Mouse (Mus musculus): ENCODE results near the gene Def8.

The Def8 gene

DNA sequence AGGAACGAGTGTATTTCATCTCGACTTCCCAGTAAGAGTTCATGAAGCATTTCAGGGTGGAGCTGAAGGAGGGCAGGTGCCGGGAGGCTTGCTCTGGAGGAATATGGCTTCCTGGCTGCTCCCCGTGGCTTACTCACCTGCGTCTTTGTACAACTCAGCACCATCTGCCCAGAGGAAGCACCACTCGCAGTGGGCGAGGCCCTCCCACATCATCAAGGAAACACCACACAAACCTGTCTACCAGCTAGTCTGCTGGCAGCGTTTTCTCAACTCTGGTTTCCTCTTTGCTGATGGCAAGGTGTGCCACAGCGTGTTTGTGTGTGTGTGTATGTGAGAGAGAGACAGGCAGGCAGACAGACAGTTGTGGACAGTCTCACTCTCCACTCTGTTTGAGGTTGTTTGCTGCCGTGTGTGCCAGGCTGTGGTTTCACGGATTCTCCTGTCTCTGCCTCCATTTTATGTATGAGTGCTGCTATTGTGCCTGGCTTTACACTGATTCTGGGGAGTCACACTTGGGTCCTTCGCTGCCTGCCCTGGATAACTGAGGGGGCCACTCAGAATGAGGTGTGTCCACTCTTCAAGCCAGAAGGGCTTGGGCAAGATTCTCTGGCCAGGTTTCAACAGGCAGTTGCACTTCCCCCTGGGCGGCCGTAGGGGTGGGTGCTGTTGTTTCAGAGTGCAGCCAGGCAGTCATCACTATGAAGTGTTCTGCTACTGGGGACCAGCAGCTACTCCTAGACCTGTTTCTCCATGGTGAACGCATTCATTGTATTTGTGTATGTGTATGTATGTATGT is 68.2 kb downstream of the Def8 start:
- DNase-seq (ENCODE audit: low spot score) = no peak

DNA sequence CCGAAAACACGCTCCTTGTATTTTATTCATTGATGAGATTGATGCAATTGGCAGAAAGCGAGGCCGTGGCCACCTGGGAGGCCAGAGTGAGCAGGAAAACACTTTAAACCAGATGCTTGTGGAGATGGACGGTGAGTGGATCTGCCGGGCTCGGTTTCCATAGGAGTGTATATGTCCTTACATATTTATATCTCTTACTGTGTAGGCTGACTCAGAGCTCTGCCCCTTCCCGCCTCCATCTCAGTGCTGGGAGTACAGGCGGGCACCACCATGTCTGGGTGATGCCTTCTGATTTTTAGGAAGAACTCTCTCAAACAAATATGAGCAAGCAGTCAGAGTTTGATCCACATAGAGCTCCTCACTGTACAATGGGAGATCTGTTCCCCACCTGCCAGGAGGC is 69.6 kb downstream of the Def8 start:
- no peak for DNase-seq (ENCODE audit: low spot score)

DNA sequence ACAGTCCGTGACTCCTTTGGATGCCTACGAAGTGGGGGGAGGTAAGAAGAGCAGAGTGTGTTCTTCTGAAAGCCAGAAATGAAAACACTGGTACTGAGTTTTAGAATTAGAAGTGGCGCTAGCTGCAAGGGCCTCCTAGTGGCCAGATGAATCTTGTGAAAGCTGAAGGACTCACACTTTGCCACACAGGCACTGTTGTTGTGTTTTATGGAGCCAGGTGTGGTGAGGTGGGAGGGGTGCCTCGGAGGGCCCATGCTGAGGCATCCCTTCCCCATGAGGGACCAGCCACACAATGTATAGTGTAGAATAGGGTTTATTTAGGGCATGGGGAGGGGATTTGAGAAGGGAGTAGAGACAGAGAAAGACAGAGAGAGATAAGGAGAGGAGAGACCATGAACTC is 74.4 kb downstream of the Def8 start:
- no peak for DNase-seq (ENCODE audit: low spot score)

DNA sequence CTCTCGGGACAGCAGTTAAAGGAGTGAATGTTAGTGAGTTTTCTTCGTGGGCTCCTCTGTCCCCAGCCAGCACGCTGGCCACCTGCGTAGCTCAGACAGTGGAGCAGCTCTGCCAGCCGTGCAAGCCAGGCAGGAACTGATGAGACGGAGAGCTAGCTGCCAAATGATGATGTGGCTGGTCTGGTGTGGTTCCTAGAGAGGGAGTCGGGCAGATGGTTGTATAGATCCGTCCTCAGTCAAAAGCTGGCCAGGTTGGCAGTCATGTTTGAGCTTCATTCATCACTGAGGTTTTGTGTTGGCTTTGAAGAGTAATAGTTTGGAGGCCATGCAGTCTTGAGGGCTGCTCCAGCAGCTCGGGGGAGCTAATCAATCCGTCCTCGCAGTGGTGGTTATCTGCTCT is 75.6 kb downstream of the Def8 start:
- no peak for DNase-seq (ENCODE audit: low spot score)

DNA sequence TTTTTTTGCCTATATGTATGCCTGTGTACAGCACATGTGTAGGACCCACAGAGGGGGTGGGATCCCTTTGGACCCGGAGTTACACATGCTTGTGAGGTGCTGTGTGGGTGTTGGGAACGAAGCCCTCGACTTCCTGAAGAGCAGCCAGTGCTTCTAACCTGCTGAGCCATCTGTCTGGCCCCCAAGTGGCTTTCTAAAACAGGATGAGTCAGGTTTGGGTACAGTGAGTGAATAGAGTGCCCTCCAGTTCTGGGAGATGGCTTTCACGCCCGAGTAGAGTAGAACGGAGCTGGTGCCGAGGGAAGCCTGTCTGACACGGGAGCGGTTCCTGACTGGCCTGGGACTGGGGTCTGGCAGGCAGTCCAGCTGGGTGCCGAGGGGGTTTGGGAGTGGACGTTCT is 76.2 kb downstream of the Def8 start:
- no peak for DNase-seq (ENCODE audit: low spot score)

DNA sequence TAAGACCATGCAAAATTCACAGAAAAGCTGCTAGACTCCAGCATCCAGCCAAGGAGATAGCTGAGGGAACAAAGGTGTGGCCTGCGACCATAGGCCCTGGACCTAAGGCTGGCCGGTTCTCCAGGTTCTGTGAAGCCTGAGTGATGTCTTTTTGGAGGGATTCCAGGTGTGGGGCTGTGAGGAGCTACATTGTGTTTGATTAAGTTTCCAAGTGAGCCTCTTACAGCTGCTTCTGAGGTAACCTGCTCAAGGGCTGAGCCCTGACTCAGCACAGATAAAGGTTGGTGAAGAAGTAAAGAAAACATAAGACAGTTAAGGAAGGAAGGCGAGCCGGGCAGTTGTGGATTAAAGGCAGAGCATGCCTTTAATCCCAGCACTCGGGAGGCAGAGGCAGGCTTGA is 78.9 kb downstream of the Def8 start:
- DNase-seq (ENCODE audit: low spot score) = no peak

DNA sequence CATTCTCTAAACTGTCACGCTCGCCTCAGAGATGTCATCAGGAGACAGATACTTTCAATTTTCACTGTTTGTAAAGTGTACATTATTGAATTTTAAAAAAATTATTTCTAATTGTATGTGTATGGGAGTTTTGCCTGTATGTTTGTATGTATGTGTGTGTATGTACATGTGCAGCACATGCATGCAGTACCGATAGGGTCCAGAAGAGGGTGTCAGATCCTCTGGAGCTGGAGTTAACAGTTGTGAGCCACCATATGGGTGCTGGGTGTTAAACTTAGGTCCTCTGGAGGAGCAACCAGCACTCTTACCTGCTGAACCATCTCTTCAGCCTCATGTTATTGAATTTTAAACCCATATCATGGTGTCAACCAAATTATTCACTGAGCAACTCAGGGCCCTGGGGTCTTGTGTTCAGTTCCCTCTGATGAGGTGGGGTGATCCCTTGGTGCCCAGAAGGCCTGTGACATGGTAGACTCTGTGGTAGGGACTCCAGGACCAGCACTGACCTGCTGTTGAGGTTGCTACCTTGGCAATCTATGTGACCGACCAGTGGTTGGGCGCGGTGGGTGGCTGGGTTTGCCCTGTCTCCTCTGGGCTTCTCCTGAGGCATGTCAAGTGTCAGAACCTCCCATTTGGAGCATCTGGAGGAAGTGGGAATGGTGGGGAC is 80.6 kb downstream of the Def8 start:
- no peak for DNase-seq (ENCODE audit: low spot score)

DNA sequence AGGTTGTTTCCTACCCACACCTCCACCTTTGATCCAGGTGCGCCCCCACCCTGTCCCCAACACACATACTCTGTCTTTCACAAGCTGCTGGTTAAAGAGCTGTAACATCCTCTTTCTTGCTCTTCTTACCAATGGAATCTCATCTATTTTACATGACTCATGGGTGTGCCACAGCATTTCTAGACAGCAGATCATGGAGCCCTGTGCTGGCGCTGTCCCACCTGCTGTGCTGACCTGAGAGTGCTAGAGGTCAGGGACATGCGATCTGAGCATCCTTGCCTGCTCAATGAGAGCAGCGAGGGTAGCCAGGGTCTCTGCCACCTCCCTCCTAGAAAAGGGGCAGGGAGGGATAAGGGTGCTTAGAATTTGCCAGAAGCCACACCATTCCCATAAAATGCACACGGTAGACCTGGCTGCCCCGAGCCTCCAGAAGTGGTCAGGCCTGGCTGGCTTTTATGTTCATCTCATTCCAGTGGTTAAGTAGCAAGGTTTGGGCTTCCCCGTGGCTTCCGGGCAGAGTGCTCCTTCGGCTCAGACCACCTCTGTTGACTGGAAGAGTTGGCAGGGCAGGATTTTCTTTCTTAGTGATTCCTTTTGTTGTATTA is 81.4 kb downstream of the Def8 start:
- DNase-seq (ENCODE audit: low spot score) = no peak

DNA sequence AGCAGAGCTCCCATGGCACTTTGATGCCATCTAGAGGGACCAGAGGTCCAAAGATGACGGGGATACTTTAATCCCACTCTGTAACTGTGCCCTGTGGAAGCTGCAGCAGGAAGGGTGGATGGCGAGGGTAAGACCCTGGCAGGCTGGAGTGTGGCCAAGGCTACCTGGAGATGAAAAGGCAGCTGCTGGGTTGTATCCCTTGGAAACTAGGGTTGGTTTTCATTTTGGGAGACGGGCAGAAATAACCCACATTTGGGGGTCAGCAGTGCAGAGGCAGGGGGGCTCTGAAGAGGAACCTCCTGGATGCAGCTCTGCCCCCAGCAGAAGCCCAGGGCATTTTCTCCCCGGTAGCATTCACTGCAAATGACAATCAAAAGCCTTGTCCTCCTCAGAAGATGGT is 81.9 kb downstream of the Def8 start:
- no peak for DNase-seq (ENCODE audit: low spot score)

DNA sequence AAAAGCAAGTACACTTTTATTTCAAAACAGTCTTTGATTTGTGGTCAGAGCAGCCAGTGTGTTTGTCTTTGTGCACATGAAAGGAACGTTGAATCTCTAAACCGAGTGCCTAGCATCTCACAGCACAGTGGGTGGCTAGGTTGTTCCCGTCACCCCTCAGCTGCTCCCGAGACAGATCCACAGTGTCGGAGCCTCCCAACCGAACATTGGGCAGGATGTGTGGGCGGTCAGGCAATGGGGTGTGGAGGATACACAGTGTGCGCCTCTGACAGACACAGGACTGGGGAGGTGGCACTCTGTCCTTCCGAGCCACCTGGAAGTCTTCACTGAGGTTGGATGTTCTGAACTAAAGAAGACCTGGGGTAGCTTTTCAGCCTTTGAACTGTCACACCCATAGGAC is 82.4 kb downstream of the Def8 start:
- no peak for DNase-seq (ENCODE audit: low spot score)

DNA sequence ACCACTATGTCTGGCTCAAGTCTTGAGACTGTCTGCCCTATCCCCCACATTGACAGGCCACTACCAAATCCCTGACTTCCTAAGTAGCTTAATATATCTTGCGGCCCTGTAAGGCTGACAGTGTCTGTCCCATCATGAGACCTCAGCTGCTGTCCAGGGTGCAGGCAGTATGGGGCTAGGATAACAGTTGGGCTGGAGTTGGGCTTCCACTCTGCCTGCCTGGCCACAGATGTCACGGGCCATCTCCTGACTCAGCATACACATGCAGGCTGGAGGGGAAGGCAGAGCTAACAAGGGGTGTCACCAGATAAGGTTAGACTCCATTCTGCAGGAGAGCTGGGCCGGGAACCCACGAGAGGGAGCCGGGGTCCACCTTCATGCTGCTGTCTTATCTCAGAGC is 83.8 kb downstream of the Def8 start:
- no peak for DNase-seq (ENCODE audit: low spot score)

DNA sequence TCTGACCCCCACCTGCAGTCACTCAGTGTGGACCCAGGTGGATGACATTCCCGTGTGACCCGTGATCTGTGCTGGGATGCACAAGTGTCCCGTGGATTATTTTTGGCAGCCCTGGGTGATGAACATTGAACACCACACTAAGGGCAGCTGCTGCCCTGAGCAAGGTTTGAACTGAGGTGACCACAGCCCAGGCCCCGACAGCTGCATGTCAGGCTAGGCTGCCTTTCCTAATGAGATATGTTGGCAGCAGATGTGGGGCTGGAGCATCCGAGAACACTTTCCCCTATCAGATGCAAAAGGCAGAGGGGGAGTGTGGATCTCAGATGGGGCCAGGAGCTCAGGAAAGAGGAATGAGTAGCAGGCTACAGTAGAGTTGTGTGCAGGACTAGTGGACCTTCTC is 87.5 kb downstream of the Def8 start:
- no peak for DNase-seq (ENCODE audit: low spot score)
